Mouse (Mus musculus): ENCODE measurements around the gene Scpep1.
A peak's percentile ranks its signal among the peaks of the same experiment; 100 is the strongest.

Scpep1 gene

DNA sequence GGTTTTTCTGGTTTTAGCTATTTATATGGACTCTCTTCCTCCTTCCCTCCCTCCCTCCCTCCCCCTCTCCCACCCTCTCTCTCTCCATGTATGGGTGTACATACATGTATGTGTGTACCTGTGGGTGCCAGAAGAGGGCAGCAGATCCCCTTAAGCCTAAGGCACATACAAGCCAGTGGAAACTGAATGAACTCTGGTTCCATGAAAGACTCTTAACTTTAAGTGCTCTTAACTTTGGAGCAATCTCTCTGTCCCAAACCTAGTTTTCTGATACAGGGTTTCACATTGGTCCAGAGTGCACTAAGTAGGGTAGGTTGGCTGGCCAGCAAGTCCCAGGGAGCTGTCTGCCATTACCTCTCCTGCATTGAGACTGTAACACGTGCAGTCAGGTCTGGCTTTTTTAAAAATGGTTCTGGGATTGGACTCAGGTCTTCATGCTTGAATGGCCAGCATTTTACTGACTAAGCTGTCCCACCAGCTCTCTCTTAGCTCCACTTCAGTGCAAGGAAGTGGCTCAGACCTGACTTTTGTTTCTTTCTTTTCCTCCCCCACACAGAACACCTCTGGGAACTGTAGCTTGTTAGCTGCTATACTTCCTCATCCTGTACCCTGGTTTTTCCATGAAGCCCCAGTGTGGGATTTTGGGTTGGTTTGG is 46.6 kb downstream of the Scpep1 start:
- DNase-seq, result peak; percentile 55 to 61

- DNase-seq, result no peak
Measured at GRCm38 (mm10) chr11:88907886-88908285, 47.4 kb downstream of the Scpep1 start.

DNA sequence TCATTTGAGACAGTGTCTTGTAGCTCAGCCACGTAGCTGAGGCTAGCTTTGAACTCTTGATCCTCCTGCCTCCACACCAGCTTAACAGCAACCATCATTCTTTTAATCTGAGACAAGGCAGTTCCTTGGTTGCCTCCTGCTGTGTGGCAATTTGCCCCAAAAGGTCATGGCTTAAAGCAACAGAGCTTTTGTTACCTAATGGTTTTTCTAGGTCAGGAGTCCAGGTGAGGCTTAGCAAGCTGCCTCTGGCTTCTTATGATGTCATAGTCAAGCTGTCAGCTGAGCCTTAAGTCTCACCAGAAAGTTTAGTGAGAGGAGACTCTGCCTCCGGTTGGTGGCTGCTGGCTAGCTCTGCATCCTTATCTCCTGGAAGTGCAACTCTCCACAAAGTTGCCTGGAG is 49.6 kb downstream of the Scpep1 start:
- no peak for DNase-seq

DNA sequence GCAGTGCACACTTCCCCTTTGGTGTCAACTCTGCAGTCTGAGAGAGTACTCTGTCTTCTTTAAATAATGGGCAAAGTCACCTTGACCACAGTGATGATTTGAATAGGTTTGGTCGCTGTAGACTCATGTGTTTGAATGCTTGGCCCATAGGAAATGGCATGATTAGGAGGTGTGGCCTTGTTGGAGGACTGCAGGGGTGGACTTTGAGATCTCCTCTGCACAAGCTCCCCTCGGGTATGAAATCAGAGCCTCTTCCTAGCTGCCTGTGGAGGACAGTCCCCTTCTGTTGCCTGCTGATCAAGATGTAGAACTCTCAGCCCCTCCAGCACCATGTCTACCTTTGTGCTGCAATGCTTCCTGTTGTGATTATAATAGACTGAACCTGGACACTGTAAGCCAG is 51.2 kb downstream of the Scpep1 start:
- DNase-seq, result no peak

DNA sequence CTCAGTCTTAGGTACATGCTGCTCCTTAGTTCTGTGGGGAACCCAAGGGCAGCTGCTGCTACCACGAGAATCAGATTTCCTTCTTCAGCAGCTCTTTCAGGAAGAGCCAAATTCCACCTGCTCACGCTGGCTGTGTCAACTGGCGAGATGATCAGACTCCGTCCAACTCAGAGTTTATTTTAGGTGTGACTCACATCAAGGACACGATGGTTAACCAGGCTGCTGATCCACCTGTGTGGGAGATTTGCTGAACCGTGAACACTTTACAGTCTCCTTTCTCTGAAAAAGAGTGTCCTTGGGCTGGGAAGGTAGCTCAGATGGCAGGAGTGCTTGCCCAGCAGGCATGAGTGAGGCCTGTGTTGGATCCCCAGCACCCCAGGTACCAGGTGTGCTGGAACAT is 52.5 kb downstream of the Scpep1 start:
- DNase-seq, result no peak

DNA sequence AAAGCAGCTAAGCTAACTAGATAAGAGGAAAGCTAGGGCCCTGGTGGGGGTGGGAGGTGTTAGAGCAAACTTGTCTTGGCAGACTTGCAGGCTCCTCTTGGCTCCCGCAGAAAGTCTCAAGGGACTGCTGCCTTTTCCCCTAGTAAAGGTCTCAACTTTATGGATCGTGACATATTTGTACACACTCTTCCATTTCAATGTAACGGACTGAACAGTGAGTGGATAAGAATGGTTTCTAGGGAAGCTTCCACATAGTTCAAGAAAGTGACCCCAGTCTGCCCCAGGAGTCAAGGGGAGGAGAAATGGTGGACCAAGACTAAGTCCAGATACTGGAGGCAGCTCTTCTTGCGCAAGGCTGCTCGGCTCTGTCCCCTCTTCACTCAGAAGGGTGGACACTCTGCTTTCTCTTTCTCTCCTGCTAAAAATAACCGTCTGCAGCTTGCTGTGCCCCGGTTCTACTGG is 53.9 kb downstream of the Scpep1 start:
- no peak for DNase-seq

GRCm38 (mm10) chr11:88899561-88899960 is 55.7 kb downstream of the Scpep1 start:
- no peak for DNase-seq

GRCm38 (mm10) chr11:88898380-88898763 is 56.9 kb downstream of the Scpep1 start:
- DNase-seq, result no peak

- no peak for DNase-seq
Measured at GRCm38 (mm10) chr11:88897624-88898379, 57.5 kb downstream of the Scpep1 start.

DNA sequence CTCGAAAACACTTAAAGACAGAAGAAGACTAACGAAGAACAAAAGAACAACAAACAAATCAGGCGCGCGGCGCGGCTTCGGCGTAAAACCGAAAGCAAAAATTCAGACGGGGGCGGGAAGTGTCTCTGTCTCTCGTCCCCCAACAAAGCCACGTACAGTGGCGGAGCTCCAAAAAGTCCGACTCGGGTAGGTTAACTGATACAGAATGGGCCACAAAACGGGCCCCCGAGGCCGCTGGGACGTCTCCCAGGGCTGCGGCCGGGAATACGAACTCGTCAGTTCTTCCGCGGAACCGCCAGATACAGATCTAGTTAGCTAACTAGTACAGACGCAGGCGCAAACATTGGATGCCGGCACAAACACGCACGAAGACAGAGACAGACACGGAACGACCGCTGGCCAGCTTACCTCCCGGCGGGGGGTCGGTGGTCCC is 59.4 kb downstream of the Scpep1 start:
- DNase-seq, result peak; percentile 13 to 52

DNA sequence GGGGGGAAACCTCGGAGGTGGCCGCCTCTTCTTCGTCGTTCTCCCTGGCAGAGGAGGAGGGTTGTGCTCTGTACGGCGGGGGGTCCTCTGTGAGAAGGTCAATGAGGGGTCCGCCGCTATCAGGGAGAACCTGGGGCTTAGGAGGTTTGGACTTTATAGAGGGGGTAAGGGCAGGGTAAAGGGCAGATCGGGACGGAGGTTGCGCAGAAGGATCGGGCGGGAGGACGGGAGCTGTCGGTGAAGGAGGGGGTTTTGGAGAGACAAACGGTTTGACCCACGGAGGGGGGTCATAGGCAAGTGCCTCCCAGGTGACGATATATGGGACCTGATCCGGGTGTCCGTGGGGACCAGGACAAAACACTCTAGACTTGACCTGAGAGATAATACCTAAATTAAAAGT is 60.0 kb downstream of the Scpep1 start:
- DNase-seq, result peak; percentile 28 to 35

DNA sequence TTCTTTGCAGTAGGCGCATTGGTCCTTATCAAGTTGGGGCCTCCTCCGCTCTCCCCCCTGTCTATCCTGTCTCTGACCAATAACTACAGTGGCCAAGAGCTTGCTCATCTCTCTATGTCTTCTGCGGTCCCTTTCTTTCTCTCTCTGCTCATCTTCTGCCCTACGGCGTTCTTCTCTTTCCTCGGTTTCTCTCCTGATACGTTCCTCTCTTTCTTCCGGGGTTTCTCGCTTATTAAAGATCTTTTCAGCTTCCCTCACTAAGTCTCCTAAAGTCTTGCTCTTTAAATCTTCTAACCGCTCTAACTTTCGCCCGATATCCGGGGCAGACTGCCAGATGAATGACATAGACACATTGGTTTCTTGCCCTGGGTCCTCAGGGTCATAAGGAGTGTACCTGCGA is 61.0 kb downstream of the Scpep1 start:
- peak in 1 of 2 experiments; percentile 10 for DNase-seq

GRCm38 (mm10) chr11:88893501-88893900 is 61.8 kb downstream of the Scpep1 start:
- peak in 1 of 2 experiments; percentile 15 for DNase-seq

DNA sequence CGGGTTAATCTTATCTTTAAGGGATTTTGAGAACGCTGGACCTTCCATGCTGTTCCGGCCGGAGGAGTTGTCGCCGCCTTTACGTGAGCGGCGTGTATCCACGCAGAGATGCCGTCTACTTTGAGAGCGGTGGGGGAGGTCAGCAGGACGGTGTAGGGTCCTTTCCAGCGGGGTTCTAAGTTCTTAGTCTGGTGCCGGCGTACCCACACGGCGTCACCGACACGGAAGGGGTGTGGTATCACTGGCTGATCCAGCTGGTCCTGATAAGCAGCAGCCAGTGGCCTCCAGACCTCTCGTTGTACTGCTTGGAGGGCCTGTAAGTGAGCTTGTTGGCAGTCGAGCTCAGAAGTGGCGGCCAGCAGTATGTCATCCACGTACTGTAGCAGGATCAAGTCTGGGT is 62.5 kb downstream of the Scpep1 start:
- DNase-seq, result peak; percentile 25 to 39

DNA sequence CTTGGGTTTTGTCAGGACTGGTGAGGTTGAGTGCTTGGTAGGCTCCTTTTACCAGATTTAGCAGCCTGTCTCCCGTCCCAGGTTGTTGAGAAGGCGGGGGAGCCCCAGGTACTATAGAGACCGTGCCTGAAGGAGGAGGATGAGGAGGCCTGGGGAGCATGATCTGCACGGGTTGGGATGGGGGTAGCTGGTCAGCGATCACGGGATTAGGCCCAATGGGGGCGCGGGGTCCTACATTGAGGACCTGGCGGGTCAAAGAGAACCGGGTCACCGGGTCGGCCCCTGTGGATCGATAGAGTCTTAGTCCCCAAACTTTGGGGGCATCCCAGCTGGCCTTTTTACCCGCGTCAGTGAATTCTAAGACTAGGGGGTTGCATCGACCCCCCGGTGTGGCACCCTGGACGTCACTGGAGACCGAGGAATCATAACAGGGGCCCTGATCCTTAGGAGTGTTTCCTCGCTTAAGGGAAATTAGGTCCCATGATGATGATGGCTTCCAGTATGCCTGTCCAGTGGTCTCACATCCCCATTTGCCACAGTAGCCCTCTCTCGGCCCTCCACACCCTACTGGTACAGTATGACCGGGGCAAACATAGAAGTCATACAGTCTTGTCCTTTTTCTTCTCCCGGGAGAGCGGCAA is 63.2 kb downstream of the Scpep1 start:
- peak; percentile 57 to 66 for DNase-seq

GRCm38 (mm10) chr11:88891446-88891845 is 63.8 kb downstream of the Scpep1 start:
- DNase-seq, result peak; percentile 47 to 66

GRCm38 (mm10) chr11:88890904-88891303 is 64.4 kb downstream of the Scpep1 start:
- DNase-seq, result peak in 1 of 2 experiments; percentile 42

DNA sequence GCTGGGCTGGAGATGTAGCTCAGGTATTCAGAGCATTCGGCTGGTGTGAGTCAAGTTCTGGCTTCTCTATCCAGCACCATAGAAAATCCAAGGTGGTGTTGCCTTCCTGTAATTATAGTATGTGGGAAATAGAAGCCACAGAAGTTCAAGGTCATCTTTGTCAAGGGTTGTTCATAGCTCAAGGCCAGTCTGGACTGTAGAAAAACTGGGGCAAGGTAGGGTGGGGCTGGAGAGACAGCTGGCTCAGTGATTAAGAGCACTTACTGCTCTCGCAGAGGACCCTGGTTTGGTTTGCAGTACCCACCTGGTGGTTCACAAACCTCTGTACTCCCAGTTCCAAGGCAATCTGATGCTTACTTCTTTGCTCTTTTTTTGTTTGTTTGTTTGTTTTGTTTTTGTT is 66.3 kb downstream of the Scpep1 start:
- DNase-seq, result no peak

DNA sequence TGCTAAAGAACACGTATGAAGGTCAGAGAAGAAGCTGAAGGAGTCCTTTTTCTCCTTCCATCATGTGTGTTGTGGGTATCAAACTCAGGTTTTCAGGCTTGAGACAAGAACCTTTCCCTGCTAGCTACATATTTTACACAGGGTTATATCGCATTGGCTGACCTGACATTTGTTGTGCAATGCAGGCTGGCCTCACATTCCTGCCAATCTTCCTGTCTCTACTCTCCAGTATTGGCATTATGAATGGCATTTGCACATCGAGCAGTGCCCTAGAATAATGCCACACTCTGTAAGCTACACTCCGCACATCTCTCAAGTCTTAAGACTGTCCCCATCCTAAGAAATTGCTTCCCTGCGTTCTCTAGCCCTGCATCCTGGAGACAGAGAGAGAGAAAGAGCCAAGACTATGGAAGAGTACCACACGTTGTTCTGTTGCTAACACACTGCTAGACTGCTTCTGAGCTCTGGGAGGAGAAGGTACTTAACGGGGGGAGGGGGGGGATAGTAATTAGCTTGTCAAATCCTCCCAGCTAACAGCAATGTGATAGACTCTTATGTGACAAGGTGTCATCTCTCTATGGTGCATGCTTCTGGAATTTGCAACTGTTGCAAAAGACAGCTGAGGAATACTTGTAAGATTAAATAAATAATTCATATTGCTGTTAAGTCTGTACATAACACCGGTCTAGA is 70.7 kb downstream of the Scpep1 start:
- DNase-seq, result no peak

DNA sequence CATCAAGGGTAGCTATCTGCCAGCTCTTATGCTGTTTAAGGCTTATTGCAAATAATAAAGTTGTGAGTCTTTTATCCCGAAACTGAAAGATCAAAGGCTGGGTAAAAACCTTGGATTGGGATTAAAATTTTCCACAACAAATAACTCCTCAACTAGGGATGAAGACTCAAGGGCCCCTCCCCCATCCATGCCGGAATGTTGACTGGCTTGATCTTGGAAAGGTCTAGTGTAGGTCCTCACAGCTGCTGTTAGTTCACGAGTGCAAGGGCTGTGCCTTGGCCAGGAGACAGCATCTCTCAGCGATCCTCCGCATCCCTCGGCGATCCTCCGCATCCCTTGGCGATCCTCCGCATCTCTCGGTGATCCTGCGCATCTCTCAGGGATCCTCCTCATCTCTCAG is 77.3 kb downstream of the Scpep1 start:
- DNase-seq, result no peak
